Mouse (Mus musculus) hindlimb bud, embryonic 11.5 days (tissue): ENCODE data around the gene Iqcd.

ENCODE experiments used
- DNase-seq: peaks from one replicate; pipeline ENCODE4 v3.0.0-alpha.2; 2012; ENCODE audit warnings: low read depth, low spot score; ENCODE audit errors: extremely low spot score

Gene Iqcd

GRCm38 (mm10) chr5:120653873-120654272 is 65.1 kb downstream of the Iqcd start:
- DNase-seq = no peak

GRCm38 (mm10) chr5:120656281-120656751 is 67.5 kb downstream of the Iqcd start:
- DNase-seq = no peak
